Mouse (Mus musculus) spleen, adult 12 weeks (tissue): ENCODE measurements around the gene Ssh3.

Experiments used
- DNase-seq: peaks from one replicate; pipeline ENCODE4 v3.0.0; 2022; ENCODE audit warnings: low spot score

The Ssh3 gene

GRCm38 (mm10) chr19:4268566-4269361 is at the start of gene Ssh3:
Gene Ssh3, minus strand, starts transcription at chr19:4269180.
- DNase-seq = peak; percentile 49

GRCm38 (mm10) chr19:4317181-4317580 is 48.2 kb upstream of the Ssh3 start:
- DNase-seq = no peak

- no peak for DNase-seq
These were observed 46.4 kb upstream of the Ssh3 start for GRCm38 (mm10) chr19:4315223-4315944.

DNA sequence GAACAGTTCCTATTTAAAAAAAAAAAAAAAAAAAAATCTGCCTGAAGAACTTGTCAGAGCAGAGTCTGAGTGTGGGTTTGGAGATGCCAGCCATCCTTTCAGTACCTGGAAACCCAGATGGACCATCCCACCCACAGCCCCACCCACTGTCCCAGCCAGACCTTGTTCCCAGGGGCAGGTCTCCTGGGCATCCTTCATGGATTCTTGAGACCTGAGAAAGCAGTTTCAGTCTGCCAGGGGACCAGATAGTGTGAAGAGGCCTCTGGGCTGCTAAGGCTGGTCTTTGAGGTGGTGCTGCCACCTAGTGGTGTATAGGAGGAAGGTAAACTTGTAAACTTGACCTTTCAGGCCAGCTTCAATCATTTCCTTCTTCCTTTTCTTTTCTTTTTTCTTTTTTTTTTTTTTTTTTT is 40.8 kb upstream of the Ssh3 start:
- no peak for DNase-seq

- no peak for DNase-seq
These were observed 40.3 kb upstream of the Ssh3 start for GRCm38 (mm10) chr19:4309302-4309701.

DNA sequence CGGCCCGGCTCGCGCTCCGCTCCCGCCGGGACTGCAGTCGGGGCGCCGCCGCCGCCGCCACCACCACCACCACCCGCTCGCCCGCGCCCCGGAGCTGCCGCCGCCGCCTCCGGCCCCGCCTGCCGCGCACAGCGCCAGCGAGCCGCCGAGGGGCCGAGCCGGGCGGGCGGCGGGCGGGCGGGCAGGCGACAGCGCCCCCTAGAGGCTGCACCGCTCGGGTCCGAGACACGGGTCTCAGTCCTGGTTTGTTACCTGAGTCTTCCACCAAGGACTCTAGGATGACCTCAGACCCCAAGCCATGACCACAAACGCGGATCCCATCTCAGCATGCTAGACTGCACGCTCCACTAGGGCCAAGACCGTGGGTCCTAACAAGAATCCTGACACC is 37.2 kb upstream of the Ssh3 start, which contains the start of gene Grk2:
Gene Grk2, minus strand, starts transcription at position 33 of the 388 bp plus-strand sequence.
- DNase-seq = peak; percentile 76

GRCm38 (mm10) chr19:4305491-4306189 is 36.7 kb upstream of the Ssh3 start:
- peak; percentile 42 for DNase-seq

DNA sequence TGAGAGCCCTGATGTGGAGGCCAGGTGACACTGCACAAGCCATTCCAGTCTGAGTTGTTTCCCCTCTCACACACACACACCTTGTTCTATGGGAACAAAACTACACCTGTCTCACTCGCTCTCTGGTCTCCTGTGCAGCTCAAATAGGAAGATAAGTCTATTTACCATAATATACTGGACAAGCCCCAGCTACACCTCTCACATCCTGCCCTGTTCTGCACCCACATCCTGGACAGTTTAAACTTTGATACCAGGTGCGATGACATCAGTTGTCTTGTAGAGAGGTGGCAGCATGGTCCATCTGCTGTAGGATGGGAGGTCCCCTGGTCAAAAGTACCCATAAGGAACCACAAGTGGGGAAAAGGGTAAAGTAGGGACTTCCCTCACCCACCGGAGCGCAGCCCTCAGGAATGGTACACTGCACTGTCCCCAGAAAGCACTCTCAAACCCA is 35.9 kb upstream of the Ssh3 start:
- no peak for DNase-seq

GRCm38 (mm10) chr19:4304251-4304821 is 35.4 kb upstream of the Ssh3 start:
- DNase-seq = no peak

GRCm38 (mm10) chr19:4303640-4303995 is 34.6 kb upstream of the Ssh3 start:
- no peak for DNase-seq

- DNase-seq = no peak
These were observed 34.1 kb upstream of the Ssh3 start for GRCm38 (mm10) chr19:4302936-4303639.

DNA sequence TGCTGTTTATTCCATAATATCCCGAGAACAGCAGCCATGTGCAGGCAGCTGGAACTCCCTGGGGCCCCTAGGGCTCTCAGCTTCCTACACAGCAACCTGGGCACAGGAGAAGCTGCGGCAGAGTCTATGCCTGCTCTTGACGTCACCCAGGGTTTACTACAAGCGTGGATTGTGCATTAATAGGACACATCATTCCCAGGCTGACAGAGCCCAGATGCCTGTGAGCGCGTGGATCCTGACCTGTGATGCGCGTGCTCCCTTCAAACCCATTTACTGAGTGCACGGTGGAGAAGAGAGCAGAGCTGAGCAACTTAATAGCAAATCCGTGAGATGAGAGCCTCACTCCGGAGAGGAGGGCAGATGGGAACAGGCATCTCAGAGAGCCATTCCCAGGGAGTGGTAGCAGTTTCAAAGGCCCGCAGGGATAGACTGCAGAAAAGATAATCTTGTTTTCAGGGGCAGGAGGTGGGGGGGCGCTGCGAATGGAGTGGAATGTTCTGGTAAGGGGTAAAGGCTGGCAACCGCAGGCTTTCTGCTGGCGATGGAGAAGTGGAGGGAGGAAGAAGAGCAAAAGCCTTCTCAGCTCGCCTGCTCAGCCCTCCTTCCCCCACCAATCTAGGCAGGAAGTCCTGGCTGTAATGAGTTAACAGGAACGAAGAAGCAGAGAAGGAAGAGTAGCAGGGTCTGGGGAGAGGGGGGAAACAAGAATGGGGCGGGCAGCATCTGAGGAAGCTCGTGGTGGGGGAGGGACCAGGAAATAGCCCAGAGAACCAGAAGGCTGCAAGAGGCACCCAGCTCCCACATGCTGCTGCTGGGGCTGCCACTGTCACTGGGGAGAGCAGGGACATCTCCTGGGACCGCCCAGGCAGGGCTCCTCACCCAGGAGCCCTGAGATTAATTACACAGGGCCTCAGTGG is 33.0 kb upstream of the Ssh3 start:
- DNase-seq = no peak

- DNase-seq = no peak
These were observed 32.1 kb upstream of the Ssh3 start for GRCm38 (mm10) chr19:4300852-4301734.

- peak; percentile 65 for DNase-seq
These were observed 31.3 kb upstream of the Ssh3 start for GRCm38 (mm10) chr19:4300271-4300704.

DNA sequence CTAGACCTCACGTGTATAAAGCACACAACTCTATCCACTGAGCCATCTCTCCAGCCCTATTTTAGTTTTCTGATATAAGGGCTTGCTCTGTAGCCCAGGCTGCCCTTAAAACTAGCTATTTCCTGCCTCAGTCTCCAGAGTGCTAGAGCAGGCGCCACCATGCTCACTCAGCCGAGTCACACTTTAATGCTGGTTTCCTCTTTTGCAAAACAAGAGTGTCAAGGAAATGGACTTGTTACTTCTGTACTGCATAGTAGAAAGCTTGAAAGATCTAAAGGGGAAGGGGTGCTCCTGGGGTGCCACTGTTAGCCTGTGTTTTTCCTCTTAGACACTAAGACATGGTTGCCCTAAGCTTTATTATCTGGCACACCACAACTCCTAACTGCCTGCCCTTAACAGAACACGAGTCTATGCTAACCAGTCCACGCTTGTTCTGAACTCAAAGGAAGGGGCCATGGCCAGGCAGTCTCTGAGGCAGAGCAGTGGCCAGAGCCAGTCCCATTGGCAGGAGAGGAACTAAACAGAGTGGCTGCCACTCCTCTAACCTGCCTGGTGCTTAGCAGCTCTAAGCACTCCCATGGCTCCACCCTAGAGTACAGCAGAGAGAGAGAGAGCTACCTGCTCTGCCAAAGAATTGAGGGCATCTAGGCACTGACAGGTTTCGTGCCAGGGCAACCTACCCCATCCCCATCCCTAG is 30.7 kb upstream of the Ssh3 start:
- DNase-seq = no peak

- DNase-seq = no peak
These were observed 30.1 kb upstream of the Ssh3 start for GRCm38 (mm10) chr19:4299126-4299525.

- no peak for DNase-seq
These were observed 29.5 kb upstream of the Ssh3 start for GRCm38 (mm10) chr19:4298322-4299121.

GRCm38 (mm10) chr19:4297851-4298250 is 28.9 kb upstream of the Ssh3 start:
- DNase-seq = no peak
